Mouse (Mus musculus) liver, postnatal 0 days (tissue): ENCODE results near the gene Abcf1.

Experiments
- CTCF ChIP-seq: sonication (generic); IDR thresholded peaks from 2 replicates; pipeline ENCODE4 v1.5.1; 2016; ENCODE audit warnings: antibody characterized with exemption, low read depth
- EP300 ChIP-seq: IDR thresholded peaks from 2 replicates; pipeline ENCODE4 v1.6.1; 2016; ENCODE audit warnings: antibody characterized with exemption, low read depth, mild to moderate bottlenecking

DNA sequence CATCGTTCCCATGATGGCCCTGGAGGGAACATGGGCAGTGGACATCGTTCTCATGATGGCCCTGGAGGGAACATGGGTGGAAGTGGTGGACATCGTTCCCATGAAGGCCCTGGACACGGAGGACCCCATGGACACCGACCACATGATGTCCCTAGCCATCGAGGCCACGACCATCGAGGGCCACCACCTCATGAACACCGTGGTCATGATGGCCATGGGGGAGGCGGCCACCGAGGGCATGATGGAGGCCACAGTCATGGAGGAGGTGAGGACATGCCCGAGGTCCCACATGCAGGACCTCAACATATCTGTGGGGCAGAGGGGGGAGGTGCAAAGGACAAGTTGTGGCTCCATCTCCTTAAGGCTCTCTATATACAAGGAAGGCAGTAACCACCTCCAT lies 38.9 kb downstream of the Abcf1 start:
- TF ChIP-seq EP300 (no peak), CTCF (no peak)
